Mouse (Mus musculus) layer of hippocampus, adult 2 months (tissue): ENCODE results near the gene Bcs1l. TPM values are rescaled to one million over a fixed set of nuclear protein-coding genes. Genes with fewer than 3 reads are reported as not detected.

ENCODE experiments used
- DNase-seq, 2 experiments: peaks; one replicate each; pipeline ENCODE4 v3.0.0; 2022; ENCODE audit warnings: low spot score in 2 of 2
- H3K27ac ChIP-seq: fragments of 200-600 bp; 2 replicates; pipeline ENCODE4 v1.8.1; 2022
- H3K4me3 ChIP-seq: fragments of 200-600 bp; 2 replicates; pipeline ENCODE4 v1.8.1; 2022; ENCODE audit warnings: mild to moderate bottlenecking
- CTCF ChIP-seq: fragments of 200-600 bp; conservative IDR thresholded peaks from 2 replicates; pipeline ENCODE4 v1.8.1; 2022; ENCODE audit warnings: antibody characterized with exemption, mild to moderate bottlenecking, moderate library complexity
- long read RNA-seq, 2 experiments: library from polyadenylated mRNA; stranded (forward); transcript quantifications; one replicate each; pipeline ENCODE4 v2.0.0; 2021; ENCODE audit warnings: borderline mapping rate in 2 of 2
- total RNA-seq, 2 experiments: library from RNA; stranded (reverse); gene quantifications; 2 replicates each; pipeline ENCODE4 v1.2.3; 2021

Bcs1l gene
- total RNA-seq, result 10 to 100 TPM; 23.7 to 24.8 TPM
- long read RNA-seq, experiment 1, transcript Bcs1l-203 (8 exons, 1,488 nt), result major isoform, 8 of 25 reads
- long read RNA-seq, experiment 1, partial matches to known transcripts, result 3 of 25 reads
- long read RNA-seq, experiment 1, other reads (novel, unspliced or antisense), result 14 of 25 reads
- long read RNA-seq, experiment 2, transcript Bcs1l-203 (8 exons, 1,488 nt), result major isoform, 9 of 24 reads
- long read RNA-seq, experiment 2, partial matches to known transcripts, result 3 of 24 reads
- long read RNA-seq, experiment 2, other reads (novel, unspliced or antisense), result 10 of 24 reads

- Histone ChIP-seq H3K4me3 (peak within 1 kb of the TSS; percentile 84), H3K27ac (peak within 1 kb of the TSS; percentile 97)
- peak; percentile 65 for TF ChIP-seq CTCF
- peak; percentile 99 to 100 for DNase-seq
Observed at GRCm38 (mm10) chr1:74587773-74588445, at the start of gene Bcs1l, which contains the start of gene Zfp142. Gene Bcs1l (plus strand): TSS chr1:74588289. Gene Zfp142 (minus strand): TSS chr1:74588246.

GRCm38 (mm10) chr1:74538650-74539049 lies 49.4 kb upstream of the Bcs1l start:
- Histone ChIP-seq H3K27ac (peak overlapping the region; percentile 48; the same call in 1 of the 2 replicates), H3K4me3 (no peak overlapping the region)
- peak; percentile 71 to 77 for DNase-seq
- TF ChIP-seq CTCF, result no peak

- H3K4me3 ChIP-seq, result peak within 1 kb of the TSS; percentile 46
- TF ChIP-seq CTCF, result no peak
- H3K27ac ChIP-seq, result peak within 1 kb of the TSS; percentile 86
- DNase-seq, result peak; percentile 17 to 19
Observed at GRCm38 (mm10) chr1:74542451-74542961, 45.6 kb upstream of the Bcs1l start, which contains the start of gene Plcd4. Gene Plcd4 (plus strand): TSS chr1:74542888.

- peak within 1 kb of the TSS; percentile 46 for H3K4me3 ChIP-seq
- peak within 1 kb of the TSS; percentile 86 for H3K27ac ChIP-seq
- DNase-seq, result peak in 1 of 2 experiments; percentile 3
- no peak for TF ChIP-seq CTCF
Observed at GRCm38 (mm10) chr1:74544184-74544583, 43.9 kb upstream of the Bcs1l start, which contains the start of gene Usp37. Gene Usp37 (minus strand): TSS chr1:74544284.

GRCm38 (mm10) chr1:74559061-74559460 lies 29.0 kb upstream of the Bcs1l start:
- Histone ChIP-seq H3K4me3 (no peak overlapping the region), H3K27ac (no peak overlapping the region)
- TF ChIP-seq CTCF, result no peak
- DNase-seq, result no peak

- DNase-seq, result no peak
- TF ChIP-seq CTCF, result no peak
- Histone ChIP-seq H3K27ac (no peak overlapping the region), H3K4me3 (no peak overlapping the region)
Observed at GRCm38 (mm10) chr1:74565834-74566233, 22.3 kb upstream of the Bcs1l start.

GRCm38 (mm10) chr1:74569739-74570719 lies 18.1 kb upstream of the Bcs1l start:
- DNase-seq, result no peak
- no peak; the same call in 1 of the 2 replicates for TF ChIP-seq CTCF
- Histone ChIP-seq H3K4me3 (no peak overlapping the region), H3K27ac (no peak overlapping the region)

GRCm38 (mm10) chr1:74582621-74583020 lies 5.5 kb upstream of the Bcs1l start:
- no peak for TF ChIP-seq CTCF
- DNase-seq, result no peak
- Histone ChIP-seq H3K27ac (no peak overlapping the region), H3K4me3 (no peak overlapping the region)

- Histone ChIP-seq H3K4me3 (no peak overlapping the region), H3K27ac (no peak overlapping the region)
- TF ChIP-seq CTCF, result no peak
- DNase-seq, result no peak
Observed at GRCm38 (mm10) chr1:74584616-74585398, 3.3 kb upstream of the Bcs1l start.

- Histone ChIP-seq H3K4me3 (peak overlapping the region; percentile 84), H3K27ac (peak overlapping the region; percentile 97)
- no peak for TF ChIP-seq CTCF
- no peak for DNase-seq
Observed at GRCm38 (mm10) chr1:74587233-74587772, 786 bp upstream of the Bcs1l start.

- DNase-seq, result no peak
- no peak overlapping the region for H3K4me3 ChIP-seq
- H3K27ac ChIP-seq, result no peak overlapping the region
- TF ChIP-seq CTCF, result no peak
Observed at GRCm38 (mm10) chr1:74594434-74594833, 6.3 kb downstream of the Bcs1l start.
